Comparison of ENCODE assay signal across 15 mouse cellular contexts in genomic region chr16:72645890-72646289, GRCm38 (mm10).
A peak's percentile ranks its signal among the peaks of the same experiment; 100 is the strongest.
DNase-seq lines count a peak whose midpoint lies in the region; ATAC-seq and TF ChIP-seq lines count a peak whose summit lies in the region.
"Had no signal": no experiment of that assay in that cellular context is flagged by ENCODE, and none has a peak within 500 bp of the region (broad histone marks: within the 10 kb centered on the region; RNA-seq: fewer than 3 reads in every experiment).

No protein-coding gene starts in this region.

- H3K9me3 ChIP-seq in liver, embryonic 14.5 days (ENCODE audit: control insufficient read depth, low read length): no peaks in the 10 kb centered on the region
- no peaks in the 10 kb centered on the region for H3K9me3 ChIP-seq in embryonic facial prominence, embryonic 10.5 days
- H3K9me3 ChIP-seq in limb, embryonic 14.5 days (ENCODE audit: control insufficient read depth, low read length): no peaks in the 10 kb centered on the region

- no peak overlapping the region for H3K27ac ChIP-seq in liver, embryonic 14.5 days
- peak overlapping the region; percentile 61 for H3K27ac ChIP-seq in embryonic facial prominence, embryonic 10.5 days (replicated peaks)
- H3K27ac ChIP-seq in embryonic fibroblast, embryonic 13.5 days (ENCODE audit: insufficient read depth, low read length): no peak overlapping the region
- no peak overlapping the region for H3K27ac ChIP-seq in limb, embryonic 14.5 days (replicated peaks; ENCODE audit: low read depth, low read length)
- H3K27ac ChIP-seq: gastrocnemius, adult 2 months had no signal

- no peak overlapping the region for H3K4me3 ChIP-seq in liver, embryonic 14.5 days (ENCODE audit: insufficient read depth in 1 of 2, low read depth in 2 of 2, low read length in 2 of 2)
- peak overlapping the region; percentile 39 for H3K4me3 ChIP-seq in embryonic facial prominence, embryonic 10.5 days
- H3K4me3 ChIP-seq in embryonic fibroblast, embryonic 13.5 days (ENCODE audit: insufficient read depth, low read length): peak overlapping the region; percentile 41
- 0 out of 2 replicates have a peak overlapping the region, but pooled peaks have one; percentile 10 for H3K4me3 ChIP-seq in limb, embryonic 14.5 days (replicated peaks; ENCODE audit: low read length)
- H3K4me3 ChIP-seq: gastrocnemius, adult 2 months had no signal

- no peaks in the 10 kb centered on the region for H3K4me1 ChIP-seq in liver, embryonic 14.5 days (replicated peaks; ENCODE audit: control insufficient read depth in 2 of 2, insufficient read depth in 2 of 2, low read length in 1 of 2)
- peaks cover 36% of the 10 kb centered on the region for H3K4me1 ChIP-seq in embryonic facial prominence, embryonic 10.5 days
- peaks cover 5% of the 10 kb centered on the region for H3K4me1 ChIP-seq in embryonic fibroblast, embryonic 13.5 days (ENCODE audit: control insufficient read depth, insufficient read depth, low read length)
- H3K4me1 ChIP-seq in limb, embryonic 14.5 days (ENCODE audit: control insufficient read depth, insufficient read depth, low read length): peaks cover 8% of the 10 kb centered on the region

- H3K36me3 ChIP-seq in liver, embryonic 14.5 days (replicated peaks; ENCODE audit: control insufficient read depth, insufficient read depth, low read depth): no peaks in the 10 kb centered on the region
- H3K36me3 ChIP-seq in embryonic facial prominence, embryonic 10.5 days (replicated peaks): no peaks in the 10 kb centered on the region
- no peaks in the 10 kb centered on the region for H3K36me3 ChIP-seq in limb, embryonic 14.5 days (ENCODE audit: control insufficient read depth, insufficient read depth, low read length)

- no peak for TF ChIP-seq EP300 in liver, embryonic 14.5 days (IDR thresholded peaks at IDR 0.05; ENCODE audit: low read depth)

- no peaks in the 10 kb centered on the region for H3K27me3 ChIP-seq in liver, embryonic 14.5 days (ENCODE audit: control insufficient read depth, insufficient read depth, low read length)
- H3K27me3 ChIP-seq in embryonic facial prominence, embryonic 10.5 days (replicated peaks; ENCODE audit: low read depth, poor library complexity, severe bottlenecking): no peaks in the 10 kb centered on the region
- no peaks in the 10 kb centered on the region for H3K27me3 ChIP-seq in limb, embryonic 14.5 days (ENCODE audit: control insufficient read depth, insufficient read depth, low read length)

- H3K4me2 ChIP-seq in liver, embryonic 14.5 days (ENCODE audit: low read depth): peak overlapping the region; percentile 26; the same call in 1 of the 2 replicates
- H3K4me2 ChIP-seq in limb, embryonic 14.5 days (replicated peaks; ENCODE audit: low read depth, low read length, severe bottlenecking): peak overlapping the region; percentile 40
- H3K4me2 ChIP-seq: midbrain, embryonic 11.5 days had no signal

- DNase-seq in liver, embryonic 14.5 days (ENCODE audit: low read depth in 3 of 3, low spot score in 3 of 3): no peak
- no peak for DNase-seq in liver
- peak; percentile 65 for DNase-seq in embryonic facial prominence, embryonic 10.5 days (ENCODE audit: low spot score)
- DNase-seq in limb, embryonic 14.5 days (ENCODE audit: low spot score): no peak
- no peak for DNase-seq in ovary, adult 18-20 months (ENCODE audit: low spot score)
- DNase-seq in frontal cortex, postnatal 10 days (ENCODE audit: low spot score in 2 of 2): no peak
- no peak for DNase-seq in gastrocnemius, adult 18-20 months (ENCODE audit: low spot score)
- DNase-seq: cerebellum, postnatal 25 days; gastrocnemius, adult 2 months; kidney, adult 11 months; kidney, postnatal 36 days; liver, postnatal 0 days; thymus, postnatal 25 days had no signal

- WGBS in liver, embryonic 14.5 days (ENCODE audit: insufficient replicate concordance): 54% methylated on average over 8 of the region's 8 CpGs
- 23% methylated on average over 8 of the region's 8 CpGs for WGBS in embryonic facial prominence, embryonic 10.5 days
- WGBS in limb, embryonic 14.5 days: 13% methylated on average over 8 of the region's 8 CpGs

- TF ChIP-seq POLR2A in embryonic fibroblast, embryonic 13.5 days (IDR thresholded peaks at IDR 0.05; ENCODE audit: low read depth, low read length): no peak
- TF ChIP-seq POLR2A in limb, embryonic 14.5 days (IDR thresholded peaks at IDR 0.05; ENCODE audit: borderline replicate concordance, extremely low read depth, insufficient read depth, insufficient read length): no peak

- no peak for ATAC-seq in liver, embryonic 14.5 days (ENCODE audit: insufficient read depth)
- ATAC-seq in limb, embryonic 14.5 days (ENCODE audit: low FRiP score, low read depth): peak; percentile 44; the same call in 1 of the 2 replicates
- ATAC-seq: liver, postnatal 0 days had no signal

- TF ChIP-seq CTCF in liver, embryonic 14.5 days (IDR thresholded peaks at IDR 0.05; ENCODE audit: low read depth): no peak
- no peak for TF ChIP-seq CTCF in embryonic fibroblast, embryonic 13.5 days (IDR thresholded peaks at IDR 0.05; ENCODE audit: borderline replicate concordance, insufficient read depth, low read length)

- no peak overlapping the region for H3K9ac ChIP-seq in liver, embryonic 14.5 days (replicated peaks)
- H3K9ac ChIP-seq in limb, embryonic 14.5 days (ENCODE audit: low read depth, low read length, severe bottlenecking): no peak overlapping the region
- H3K9ac ChIP-seq: liver, postnatal 0 days had no signal

Comparison
In these comparisons a context has a peak if more than half of its experiments do, and no peak if none do; other contexts are left out.
1. H3K4me3 ChIP-seq: peak in embryonic facial prominence, embryonic 10.5 days (single experiment), embryonic fibroblast, embryonic 13.5 days (single experiment) and limb, embryonic 14.5 days (single experiment); none in liver, embryonic 14.5 days (0 of 2).